Mouse (Mus musculus): Measurements from ENCODE around the gene Ankra2.
A peak's percentile ranks its signal among the peaks of the same experiment; 100 is the strongest.

Ankra2 gene

DNA sequence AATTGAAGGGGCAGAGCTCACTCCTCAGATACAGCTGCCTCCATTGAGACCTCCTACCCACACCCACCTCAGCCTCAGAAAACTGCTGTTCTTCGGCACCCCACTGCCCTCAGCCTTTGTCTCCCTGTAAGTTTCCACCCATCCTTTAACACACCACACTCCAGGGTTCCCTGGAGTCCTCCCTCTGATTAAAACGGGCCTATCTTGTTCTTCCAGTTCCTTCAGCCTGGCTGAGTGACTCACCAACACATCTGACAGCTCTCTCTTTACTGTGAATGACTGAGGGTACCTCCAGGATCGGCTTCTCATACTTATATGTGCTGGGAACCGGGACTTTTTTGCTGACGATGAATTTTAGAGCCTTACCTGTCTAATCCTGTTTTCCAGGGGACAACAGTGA lies 33.2 kb downstream of the Ankra2 start:
- DNase-seq (ENCODE audit: low read depth, low spot score): no peak

DNA sequence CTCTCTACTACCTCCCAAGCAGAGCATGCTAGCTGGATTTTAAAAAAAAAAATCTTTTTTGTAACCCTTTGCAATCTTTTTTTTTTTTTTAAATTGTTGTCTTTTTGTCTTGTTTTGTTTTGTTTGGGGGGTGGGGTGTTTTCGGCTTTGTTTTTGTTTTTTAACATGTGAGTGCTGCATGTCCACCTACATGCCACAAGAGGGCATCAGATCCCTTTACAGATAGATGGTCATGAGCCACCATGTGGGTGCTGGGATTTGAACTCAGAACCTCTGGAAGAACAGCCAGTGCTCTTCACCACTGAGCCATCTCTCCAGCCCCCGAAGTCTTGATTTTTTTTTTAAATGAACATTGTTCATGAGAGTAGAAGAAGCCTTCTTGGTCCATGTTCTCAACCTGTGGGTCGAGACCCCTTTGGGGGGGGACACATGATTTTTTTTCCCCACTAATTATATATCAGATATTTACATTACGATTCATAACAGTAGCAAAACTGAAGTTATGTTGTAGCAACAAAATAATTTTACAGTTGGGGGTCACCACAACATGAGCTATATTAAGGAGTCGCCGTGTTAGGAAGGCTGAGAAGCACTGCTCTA lies 35.1 kb downstream of the Ankra2 start:
- no peak for DNase-seq (ENCODE audit: low read depth, low spot score)

DNA sequence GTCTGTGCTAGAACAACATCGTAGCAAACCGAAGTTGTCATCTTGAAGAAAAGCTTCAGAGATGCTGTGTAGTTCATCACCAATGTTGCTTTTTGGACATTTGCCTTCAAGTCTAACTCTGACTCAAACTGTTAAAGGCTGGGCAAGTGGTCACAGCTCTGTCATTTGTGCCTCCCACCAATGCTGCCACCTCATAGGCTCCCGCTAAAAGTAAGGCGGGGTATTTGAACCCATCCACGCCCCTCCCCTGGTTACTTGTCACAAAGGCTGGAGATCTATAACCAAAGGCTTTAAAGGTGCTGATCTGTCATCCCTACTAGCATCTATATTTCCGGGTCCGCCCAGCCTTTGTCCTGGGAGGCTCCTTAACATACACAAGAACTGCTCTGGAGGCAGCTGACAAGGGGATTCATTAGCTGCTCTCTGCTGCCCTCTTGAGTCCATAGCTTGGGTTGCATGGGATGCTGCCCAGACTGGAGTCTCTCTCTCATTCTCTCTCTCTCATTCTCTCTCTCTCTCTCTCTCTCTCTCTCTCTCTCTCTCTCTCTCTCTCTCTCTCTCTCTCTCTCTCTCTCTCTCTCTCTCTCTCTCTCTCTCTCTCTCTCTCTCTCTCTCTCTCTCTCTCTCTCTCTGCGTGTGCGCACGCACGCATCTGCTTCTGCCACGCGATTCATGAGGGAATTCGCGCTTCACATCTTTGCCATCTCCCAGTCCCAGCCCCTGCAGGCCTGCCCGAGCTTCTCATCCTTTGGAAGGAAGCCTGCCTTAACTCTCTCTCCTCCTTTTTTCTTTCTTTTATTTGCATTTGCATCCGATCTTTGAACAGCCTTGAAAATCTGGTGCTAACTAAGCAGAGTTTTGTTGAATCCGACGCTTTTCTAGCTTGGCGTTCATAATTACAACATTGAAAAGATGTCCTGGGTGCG lies 36.2 kb downstream of the Ankra2 start:
- DNase-seq (ENCODE audit: low read depth, low spot score): peak; percentile 93

DNA sequence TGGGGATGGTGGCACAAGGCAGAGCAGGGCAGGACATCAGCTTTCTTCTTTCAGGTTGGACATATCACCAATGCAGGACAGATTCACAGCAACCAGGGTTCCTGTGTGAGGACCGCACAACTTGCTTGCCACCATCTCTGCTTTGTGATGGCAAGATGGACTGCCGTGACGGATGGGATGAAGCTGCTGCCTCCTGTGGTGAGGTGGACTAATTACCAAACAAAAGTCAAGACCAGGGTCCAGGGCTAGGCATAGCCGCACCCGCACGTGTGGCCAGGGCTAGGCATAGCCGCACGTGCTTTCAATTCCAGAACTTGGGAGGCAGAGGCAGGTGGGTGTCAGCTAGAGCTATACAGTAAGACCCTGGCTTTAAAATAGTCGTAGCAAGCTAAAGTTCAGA lies 42.4 kb downstream of the Ankra2 start:
- DNase-seq (ENCODE audit: low read depth, low spot score): no peak

DNA sequence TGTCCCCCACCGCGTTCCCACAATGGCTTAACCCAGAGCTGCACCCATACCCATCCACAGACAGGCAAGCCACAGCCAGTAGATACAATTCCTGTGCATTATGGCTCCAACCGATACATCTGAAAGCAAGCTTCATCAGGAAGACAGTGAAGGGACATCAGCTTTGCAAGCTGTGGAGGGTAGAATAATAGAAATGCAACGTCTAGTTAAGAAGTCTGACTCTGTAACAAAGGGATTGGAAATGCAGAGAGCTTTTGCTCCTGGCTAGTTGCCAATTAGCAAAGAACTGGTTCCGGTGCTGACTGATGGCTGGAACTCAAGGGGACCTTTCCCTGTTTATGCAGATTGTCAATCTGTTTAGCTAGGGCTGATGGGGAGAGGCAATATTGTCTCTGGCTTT lies 43.5 kb downstream of the Ankra2 start:
- no peak for DNase-seq (ENCODE audit: low read depth, low spot score)

DNA sequence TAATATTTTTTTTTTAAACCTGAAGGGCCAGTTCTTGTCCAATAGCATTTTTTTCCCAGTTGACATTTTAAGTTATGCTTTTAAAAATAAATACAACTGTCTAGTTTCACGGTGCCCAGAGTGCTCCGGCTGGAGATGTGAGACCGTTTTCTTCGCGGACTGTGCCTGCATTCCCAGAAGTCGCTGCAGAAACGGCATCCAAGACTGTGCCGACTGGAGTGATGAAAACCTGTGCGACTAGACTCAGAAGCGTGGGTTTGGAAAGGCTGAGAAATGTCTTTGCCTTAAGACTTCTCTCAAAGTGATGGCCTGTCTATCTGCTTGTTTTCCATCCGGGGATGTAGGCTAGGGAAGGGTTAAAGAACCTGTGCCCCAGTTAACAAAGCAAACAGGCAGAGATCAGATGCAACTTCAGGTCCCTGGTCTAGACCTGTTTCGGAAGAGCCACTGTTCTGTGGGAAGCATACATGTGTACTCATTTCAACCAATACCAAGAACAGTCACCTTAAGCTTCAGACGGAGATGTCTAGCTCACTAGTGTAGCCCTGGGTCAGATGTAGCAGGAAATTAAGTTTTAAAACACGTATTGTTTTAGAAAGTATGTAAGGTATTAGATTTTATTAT lies 44.1 kb downstream of the Ankra2 start:
- no peak for DNase-seq (ENCODE audit: low read depth, low spot score)

DNA sequence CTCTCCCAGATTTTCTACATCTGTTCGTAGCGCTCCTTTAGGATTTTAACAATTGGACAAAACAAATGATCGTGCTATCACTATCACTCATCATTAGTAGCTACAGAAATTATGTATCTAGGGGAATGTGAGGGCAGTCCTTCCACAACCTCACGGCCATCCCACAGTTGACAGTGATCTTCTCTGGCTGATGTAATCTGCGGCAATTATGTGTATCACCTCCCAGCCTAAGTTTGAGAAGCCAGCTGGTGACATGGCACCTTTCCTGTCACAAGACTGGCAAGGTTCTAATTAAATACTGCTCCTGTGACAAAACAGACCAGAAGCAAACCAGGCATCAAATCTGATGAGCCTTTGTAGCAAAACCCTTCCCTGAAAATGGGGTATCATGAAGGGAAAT lies 45.1 kb downstream of the Ankra2 start:
- no peak for DNase-seq (ENCODE audit: low read depth, low spot score)

DNA sequence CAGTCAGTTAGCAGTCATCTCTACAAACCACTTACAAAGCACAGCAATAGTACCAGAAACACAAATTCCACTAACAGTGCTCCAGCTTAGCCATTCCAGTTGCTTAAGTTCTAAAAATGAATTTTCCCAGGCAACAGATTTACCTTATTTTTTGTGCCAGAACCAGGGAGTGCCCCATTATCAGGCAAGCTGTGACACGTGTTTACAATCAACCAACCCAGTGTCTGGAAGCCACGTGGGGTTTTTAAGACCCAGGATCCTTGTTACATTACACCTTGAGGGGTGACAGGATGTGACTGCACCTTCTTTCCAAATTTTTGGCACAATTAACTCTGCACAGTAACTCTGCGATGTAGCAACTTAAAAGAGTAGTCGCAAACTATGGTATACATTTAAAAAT lies 45.9 kb downstream of the Ankra2 start:
- no peak for DNase-seq (ENCODE audit: low read depth, low spot score)

DNA sequence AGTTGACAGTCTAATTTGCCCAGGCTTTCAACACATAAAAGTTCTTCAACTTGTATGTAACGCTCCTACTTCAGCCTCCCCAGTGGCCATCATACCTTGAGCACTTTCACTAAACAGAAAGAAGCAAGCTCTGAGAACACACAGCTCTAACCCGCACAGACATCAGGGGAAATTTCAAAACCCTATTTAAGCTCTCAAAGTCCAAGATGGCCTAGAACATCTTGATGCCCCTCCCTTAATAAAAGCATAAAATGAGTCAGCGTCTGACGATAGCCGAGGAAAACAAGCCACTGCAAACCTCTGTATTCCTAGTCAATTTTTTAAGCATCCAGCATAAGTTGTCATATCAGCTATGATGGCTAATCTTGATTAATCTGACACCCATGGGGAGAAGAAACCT lies 48.7 kb downstream of the Ankra2 start:
- no peak for DNase-seq (ENCODE audit: low read depth, low spot score)

DNA sequence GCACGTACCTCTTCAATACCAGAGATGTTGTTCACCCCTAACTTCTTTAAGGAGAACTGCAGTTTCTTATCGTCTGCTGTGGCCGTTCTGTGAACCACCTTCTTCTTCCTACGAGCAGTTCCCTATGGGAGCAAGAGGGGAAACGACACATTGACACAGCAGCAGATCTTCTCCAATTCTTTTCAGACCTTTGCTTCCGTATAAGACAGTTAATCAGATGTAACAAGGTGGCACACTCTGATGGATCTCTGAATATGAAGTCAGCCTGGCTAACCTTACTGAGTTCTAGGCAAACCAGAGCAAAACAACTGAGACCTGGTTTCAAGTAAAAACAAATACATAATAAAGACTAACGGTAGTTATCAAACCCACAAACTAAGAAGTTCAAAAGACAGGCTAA lies 50.8 kb downstream of the Ankra2 start:
- no peak for DNase-seq (ENCODE audit: low read depth, low spot score)

DNA sequence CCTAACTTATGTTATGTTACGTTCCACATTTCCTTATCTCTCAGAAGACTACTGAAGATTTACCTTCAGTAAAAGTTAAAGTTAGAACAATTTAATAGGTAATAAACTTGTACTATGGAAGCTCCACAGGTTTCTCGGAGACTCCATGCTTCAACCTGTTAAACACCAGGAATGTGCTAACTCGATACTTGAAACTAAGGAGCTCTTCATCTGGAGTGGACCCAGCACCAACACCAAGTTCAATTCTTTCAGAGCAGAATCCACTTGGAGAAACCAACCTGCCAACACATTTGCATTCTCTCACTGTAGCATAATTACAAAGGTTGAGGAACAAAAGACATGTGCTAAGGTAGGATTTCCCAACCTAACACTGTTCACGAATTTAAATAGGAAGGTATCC lies 52.2 kb downstream of the Ankra2 start:
- DNase-seq (ENCODE audit: low read depth, low spot score): no peak

DNA sequence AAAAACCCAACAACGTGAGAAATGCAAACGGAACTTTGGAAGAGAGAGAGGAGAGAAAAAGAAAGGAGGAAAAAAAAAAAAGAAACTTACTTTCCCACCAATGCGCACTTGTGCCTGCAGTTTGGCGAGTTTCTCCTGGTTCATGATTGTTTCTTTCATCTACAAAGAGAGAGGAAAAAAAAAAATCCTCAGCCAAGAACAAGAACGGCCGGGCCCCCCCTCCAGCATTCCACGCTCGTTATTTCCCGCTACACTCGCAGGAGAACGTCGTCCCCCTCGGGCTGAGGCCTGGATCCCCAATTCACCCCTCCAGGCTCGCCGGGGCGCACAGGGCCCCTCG lies 53.2 kb downstream of the Ankra2 start:
- DNase-seq (ENCODE audit: low read depth, low spot score): no peak

DNA sequence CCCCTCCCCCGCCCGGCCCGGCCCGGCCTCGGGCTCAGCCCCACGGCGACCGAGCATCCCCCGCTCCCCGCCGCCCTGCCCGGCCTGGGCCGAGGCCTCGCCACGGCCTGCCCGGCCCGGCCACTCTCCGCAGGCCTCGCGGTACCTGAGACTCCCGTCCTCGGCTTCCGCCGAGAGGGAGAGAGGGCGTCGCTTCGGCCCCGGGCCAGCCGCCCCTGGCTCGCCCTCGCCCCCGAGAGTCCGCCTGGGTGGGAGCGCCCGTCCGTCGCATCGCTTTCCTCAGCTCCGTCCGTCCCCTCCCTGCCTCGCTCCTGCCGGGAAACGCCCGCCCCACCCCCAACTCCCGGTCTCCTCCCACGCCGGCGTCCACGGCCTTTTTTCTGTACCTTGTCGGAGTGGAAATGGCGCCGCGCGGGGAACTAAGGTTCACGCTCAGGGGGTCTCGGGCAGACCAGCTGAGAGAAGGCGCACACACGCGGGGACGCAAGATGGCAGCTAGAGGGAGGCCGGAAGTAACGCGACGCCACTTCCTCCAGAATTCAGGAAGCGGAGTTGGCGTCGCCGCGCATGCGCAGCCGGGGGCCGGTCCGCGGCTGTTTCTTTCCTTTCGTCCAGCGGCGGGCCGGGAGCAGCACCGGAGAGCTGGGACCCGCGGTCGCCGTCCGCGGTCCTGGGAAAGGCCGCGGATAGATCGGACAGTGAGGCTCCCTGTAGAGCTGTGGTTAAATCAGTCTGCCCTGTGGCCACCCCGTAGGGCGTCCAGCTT lies 53.8 kb downstream of the Ankra2 start, which contains the start of gene Btf3:
Gene Btf3, minus strand, starts transcription at position 527 of the 766 bp plus-strand sequence.
- DNase-seq (ENCODE audit: low read depth, low spot score): peak; percentile 96

DNA sequence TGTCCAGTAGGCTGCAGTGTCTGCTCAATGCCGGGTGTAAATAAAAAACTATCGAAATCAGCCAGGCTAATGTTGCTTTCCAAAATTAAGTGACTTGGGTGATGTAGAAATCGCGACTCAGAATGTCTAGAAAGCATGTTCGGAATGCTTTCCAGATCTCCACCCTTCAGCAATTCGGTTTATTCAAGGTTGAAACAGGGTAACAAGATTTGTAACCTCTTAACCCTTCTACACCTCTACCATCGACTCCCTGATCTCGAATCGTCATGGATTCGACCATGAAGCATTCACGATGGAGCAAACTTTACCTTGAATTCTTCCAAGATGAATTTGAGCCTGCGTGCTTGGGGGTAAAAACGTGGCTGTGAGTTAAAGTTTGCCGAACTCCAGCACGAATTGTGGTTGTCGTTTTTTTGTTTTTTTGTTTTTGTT lies 54.4 kb downstream of the Ankra2 start:
- DNase-seq (ENCODE audit: low read depth, low spot score): no peak

DNA sequence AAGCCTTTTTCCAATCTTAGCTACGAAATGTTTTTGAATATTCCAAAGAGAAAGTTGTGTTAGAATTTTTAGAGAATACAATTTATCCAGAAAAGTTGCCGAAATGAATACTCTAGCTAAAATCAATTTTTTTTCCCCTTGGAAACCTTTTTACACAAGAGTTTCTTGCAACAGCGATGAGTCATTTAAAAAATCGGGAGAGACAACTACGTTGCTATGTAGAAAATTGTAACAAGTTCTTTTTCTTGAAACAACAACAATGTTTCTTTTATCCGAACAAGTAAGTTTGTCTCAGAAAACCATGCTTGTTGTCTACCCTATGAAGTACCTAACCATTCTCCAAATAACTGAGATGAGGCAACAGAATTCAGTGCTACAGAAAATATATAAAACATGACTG lies 55.0 kb downstream of the Ankra2 start:
- DNase-seq (ENCODE audit: low read depth, low spot score): no peak
